Mouse (Mus musculus): Measurements from ENCODE around the gene Hist1h2bm.
"Not testable (repeated sequence)": the region's sequence is repeated elsewhere in the genome, so short reads cannot be mapped to it uniquely, and the experiment has no call there.

Gene Hist1h2bm

DNA sequence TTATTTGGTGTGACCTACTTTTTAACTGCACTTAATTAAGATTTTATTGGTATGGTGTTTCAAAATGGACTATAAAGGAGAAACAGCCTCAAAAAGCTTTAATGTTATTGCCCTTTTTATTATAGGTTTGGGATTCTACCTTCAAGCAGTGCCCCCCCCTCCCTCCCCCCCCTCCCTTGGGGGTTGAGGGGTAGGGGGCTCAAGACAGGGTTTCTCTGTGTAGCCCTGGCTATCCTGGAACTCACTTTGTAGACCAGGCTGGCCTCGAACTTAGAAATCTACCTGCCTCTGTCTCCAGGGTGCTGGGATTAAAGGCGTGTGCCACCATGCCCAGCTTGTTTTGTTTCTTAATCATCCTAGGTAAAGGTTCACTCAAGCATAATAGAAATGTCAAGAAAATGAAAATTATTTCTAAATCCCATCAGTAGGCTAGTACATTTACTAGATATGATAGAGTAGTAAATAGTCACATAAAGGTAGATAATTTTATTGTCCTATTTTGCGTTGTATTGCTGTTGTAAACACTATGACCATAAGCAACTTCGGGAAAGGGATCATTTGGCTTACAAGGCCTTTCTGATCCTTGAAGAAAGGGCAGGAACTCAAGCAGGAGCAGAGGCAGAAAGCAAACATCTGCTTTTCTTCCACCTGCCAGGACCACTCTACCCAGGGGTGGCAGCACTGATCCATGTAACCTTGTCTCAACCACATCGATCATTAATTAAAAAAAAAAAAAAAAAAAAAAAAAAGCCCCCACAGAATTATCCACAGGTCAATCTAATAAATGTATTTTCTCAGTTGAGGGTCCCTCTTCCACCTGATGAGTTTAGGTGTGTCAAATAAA is 1.4 kb downstream of the Hist1h2bm start:
- in situ Hi-C loops (cut with MboI; ENCODE audit: low sequenced_read_pairs): no loop called here

DNA sequence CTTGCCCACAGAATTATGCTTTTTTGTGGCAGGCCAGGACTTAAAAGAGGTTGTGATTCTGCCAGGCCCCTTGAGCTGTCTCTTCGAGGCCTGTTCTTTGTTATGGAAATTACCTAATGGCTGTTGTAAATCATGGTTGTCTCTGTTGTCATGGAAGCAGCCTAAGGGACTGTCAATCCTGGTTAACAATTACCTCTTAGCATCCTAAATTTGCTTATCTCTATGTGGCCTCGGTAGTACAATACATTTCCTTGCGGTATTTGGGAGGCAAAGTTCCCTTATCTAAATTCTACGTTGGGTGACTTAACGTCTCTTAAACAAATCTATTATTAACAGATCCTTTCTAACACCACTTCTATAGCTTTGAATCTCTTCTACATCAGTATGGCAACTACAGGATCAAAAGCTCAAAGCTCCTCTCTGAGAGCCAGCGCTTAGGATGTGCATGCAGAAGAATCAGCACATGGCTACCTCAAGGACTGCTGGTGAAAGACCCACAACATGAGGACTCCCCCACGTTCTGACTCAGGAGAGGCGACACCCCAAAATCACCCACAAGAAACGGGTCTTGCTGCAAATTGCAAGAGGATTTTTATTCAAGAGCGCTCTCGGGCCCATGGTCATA is 6.2 kb downstream of the Hist1h2bm start:
- in situ Hi-C loops (cut with MboI; ENCODE audit: low sequenced_read_pairs): no loop called here

DNA sequence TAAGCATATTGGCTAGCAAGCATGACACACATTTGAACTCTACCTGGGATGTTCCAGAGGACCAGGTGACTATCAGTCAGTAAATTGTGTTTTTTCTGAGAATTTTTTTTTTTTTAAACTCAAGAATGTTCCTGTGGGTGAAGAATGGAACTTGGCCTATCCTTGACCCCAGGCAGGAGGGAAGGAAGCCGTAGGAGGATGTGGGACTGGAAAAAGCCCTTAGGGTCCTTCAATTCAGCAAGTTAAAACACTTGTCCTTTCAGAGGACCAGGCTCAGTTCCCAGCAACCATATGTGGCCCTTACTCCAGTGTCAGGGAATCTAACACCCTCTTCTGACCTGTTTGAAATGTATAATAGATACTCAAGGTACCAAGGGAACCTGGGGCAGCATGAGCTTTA is 7.7 kb downstream of the Hist1h2bm start:
- in situ Hi-C loops (cut with MboI; ENCODE audit: low sequenced_read_pairs): no loop called here

DNA sequence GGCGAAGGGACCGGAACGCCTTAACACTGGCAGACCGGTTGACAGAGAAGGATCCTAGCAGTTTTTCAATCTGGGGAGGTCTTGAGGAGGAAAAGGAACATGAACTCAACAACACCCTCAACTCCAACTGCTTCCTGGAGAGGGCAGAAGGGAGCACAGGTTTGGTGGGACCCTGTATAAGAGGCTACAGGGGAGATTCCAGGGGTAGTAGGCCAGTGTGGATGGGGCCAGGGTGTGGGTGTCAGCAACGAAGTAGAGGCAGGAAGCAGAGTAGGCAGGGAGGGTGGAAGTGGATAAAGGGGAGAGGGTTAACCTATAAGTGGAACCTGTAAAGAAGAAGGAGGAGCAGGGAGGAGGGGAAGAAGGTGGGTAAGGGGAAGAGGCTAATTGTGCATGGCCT is 11.6 kb downstream of the Hist1h2bm start:
- in situ Hi-C loops (cut with MboI; ENCODE audit: low sequenced_read_pairs): no loop called here

DNA sequence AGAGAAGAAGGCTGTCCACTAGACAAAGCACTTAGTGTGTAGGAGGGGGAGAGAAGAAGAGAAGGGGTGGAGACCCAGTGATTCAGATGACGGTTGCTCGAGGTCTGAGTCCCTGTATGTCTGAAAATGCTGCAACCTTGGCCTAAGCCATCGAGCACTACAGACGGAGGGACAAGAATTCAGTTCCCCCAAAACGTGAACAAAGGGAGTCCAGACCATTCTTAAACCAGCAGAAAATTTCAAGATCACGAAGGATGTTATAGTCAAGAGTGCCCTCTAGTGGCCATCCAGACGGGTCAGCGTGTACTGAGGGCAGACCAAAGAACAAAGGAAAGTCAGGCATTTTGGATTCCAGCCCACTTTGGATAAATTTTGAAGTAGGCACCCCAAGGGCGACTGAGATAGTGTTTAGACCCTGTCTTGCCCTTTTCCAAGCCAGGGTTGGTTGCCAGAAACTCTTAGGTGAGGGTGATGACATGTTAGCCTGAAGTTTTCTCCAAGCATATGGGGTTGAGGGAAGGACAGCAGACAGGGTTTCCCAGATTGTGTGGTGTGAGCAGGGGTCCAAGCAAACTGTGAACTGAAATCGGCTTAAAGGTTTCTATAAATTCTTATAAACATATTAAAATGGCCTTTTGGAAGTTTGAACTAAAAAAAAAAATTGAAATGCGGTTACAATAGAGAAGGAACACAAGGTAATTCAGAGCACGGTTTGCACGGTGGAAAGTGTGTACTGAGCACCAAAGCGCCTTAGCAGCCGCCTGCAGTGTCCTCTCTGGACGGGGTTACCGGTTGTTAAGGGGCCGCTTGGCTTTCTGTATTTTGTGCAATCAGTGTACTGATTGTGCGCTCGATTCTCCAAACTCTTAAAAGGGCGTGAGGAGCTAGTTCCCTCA is 12.4 kb downstream of the Hist1h2bm start:
- in situ Hi-C loops (cut with MboI; ENCODE audit: low sequenced_read_pairs): no loop called here

DNA sequence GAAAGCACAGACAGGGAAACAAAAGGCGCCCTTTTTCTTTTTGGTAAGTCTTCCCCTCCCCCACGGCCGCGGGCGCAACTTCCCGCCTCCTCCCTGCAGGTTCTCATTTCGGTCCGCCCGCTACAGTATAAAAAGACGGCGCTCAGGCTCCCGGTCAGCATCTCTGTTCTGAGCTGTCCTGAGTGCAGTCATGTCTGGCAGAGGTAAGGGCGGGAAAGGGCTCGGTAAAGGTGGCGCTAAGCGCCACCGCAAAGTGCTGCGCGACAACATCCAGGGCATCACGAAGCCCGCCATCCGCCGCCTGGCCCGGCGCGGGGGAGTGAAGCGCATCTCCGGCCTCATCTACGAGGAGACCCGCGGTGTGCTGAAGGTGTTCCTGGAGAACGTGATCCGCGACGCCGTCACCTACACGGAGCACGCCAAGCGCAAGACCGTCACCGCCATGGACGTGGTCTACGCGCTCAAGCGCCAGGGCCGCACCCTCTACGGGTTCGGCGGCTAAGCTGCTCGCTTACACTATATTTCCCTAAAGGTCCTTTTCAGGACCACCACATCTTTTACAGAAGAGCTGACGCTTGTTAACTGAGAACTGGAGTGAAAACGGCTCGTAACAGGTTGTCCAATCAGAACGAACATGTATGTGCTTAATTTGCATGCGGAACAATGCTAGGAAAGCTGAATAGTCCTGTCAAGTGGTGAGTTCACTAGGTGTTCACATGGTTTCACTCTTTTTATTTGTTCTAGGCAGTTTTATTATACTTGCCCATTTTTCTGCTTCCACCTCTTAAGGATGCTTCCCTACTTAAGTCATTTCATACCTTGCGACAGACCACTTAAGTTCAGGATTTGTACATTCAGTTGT is 13.3 kb downstream of the Hist1h2bm start, which contains the start of gene Hist1h4j:
Gene Hist1h4j, plus strand, starts transcription at position 159 of the 862 bp plus-strand sequence.
- in situ Hi-C loops (cut with MboI; ENCODE audit: low sequenced_read_pairs): not testable (repeated sequence)

DNA sequence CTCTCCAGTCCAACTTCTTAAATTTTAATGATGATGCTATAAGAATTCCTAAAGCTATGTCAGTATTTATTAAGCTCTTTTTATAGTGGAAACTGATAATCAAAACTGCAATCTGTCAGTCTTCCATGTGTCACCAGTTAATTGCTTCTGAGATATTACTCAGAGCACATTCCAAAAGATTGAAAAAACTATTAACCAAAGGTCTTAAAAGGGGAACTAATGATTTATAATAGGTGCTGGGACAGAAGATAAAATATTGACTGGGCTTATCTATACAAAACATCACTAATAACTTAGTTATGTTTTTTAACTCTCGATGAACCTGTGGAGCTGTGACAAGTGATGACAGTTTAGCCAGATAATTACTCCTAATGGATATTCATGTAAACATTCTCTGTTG is 23.2 kb downstream of the Hist1h2bm start:
- in situ Hi-C loops (cut with MboI; ENCODE audit: low sequenced_read_pairs): no loop called here

DNA sequence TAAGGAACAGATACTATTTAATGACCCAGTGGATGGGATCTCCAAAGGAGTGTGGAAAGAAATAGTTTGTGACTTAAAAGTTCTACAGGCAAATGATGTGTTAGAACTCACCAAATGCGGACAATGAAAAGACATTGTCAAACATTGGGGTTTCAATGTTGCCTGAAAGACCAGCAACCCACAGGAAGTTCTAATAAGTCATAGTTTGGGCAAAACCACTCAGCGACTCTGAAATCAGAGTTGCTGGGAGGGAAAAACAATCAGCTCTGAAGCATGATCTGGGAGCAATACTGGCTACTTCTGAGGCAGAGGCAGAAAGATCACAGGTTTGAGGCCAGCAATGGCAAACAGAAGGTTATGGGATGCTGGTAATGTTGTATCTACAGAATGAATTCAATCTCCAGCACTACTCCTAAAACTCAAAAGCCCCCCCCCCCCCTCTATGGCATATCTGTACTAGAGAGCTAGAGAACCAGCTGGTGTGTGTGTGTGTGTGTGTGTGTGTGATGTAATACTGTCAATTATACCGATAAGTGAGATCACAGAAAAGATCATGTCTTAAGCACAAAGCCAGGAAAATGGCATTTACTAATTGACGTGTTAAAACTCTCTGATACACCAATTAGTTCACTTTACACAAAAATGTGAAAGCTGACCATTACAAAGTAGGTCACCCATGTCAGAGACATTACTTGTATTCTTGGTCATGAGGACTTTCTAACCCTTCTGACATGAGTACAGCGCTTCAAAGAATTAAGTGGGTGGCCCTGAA is 27.7 kb downstream of the Hist1h2bm start:
- in situ Hi-C loops (cut with MboI; ENCODE audit: low sequenced_read_pairs): no loop called here

DNA sequence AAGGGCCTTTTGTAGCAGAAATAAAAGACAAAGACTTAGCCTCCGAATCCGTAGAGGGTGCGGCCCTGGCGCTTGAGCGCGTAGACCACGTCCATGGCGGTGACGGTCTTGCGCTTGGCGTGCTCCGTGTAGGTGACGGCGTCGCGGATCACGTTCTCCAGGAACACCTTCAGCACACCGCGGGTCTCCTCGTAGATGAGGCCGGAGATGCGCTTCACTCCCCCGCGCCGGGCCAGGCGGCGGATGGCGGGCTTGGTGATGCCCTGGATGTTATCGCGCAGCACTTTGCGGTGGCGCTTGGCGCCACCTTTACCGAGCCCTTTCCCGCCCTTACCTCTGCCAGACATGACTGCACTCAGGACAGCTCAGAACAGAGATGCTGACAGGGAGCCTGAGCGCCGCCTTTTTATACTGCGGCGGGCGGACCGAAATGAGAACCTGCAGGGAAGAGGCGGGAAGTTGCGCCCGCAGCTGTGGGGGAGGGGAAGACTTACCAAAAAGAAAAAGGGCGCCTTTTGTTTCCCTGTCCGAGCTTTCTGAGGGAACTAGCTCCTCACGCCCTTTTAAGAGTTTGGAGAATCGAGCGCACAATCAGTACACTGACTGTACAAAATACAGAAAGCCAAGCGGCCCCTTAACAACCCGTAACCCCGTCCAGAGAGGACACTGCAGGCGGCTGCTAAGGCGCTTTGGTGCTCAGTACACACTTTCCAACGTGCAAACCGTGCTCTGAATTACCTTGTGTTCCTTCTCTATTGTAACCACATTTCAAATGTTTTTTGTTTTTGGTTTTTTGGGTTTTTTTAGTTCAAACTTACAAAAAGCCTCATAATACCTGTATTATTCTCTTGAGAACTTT is 28.5 kb downstream of the Hist1h2bm start, which contains the start of gene Hist1h4k:
Gene Hist1h4k, minus strand, starts transcription at position 347 of the 859 bp plus-strand sequence.
- in situ Hi-C loops (cut with MboI; ENCODE audit: low sequenced_read_pairs): not testable (repeated sequence)

DNA sequence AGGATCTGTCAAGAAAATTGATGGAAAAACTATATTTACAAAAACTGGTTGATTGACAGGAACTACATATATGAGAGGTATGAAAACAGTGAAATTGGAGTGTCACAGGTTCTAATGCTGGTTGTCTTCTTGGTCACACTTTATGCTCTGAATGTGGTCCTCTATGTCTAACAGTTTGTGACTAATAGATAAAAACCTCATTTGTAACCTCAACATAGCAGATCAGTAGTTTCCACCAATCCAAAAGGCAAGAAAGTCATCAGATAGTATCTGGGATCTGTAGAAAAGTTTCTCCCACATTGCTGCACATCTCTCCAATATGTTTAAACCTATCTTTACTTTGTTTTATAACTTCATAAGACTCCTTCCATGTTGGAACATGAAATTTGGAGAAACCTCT is 29.6 kb downstream of the Hist1h2bm start:
- in situ Hi-C loops (cut with MboI; ENCODE audit: low sequenced_read_pairs): no loop called here

DNA sequence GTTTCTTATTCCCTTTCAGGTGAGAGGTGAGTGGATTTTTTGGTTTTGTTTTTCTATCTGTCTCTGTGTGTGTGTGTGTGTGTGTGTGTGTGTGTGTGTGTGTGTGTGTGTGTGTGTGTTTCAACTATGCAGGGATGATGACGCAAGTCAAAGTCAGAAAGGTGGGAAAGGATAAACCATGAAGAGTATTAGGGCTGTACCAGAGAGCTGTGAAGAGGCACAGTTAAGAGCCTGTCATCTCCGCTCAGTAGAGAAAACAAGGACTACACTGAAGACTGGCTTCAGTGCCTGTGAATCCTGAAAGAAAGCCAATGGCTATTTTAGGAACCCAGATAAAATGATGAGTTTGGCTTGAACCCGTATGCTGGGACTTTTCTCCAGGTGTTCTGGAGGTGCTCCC is 30.0 kb downstream of the Hist1h2bm start:
- in situ Hi-C loops (cut with MboI; ENCODE audit: low sequenced_read_pairs): no loop called here

DNA sequence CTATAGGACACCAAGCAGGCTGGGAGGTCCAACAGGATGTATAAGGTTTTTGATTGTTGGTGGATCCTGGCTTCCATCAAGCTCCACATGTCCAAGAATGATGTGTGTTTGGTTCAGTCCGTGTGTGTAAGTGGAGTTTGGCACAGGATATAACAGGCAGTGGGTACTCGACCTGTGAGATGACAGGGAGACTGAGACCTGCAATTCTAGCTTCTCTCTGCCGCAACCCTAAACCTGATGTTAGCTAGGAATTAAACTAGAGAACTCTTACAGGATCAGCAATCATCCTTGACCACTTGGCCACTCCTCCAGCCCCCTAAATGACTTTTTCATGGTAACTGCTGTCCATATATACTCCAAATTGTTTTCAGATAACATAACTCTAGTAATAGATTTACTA is 30.5 kb downstream of the Hist1h2bm start:
- in situ Hi-C loops (cut with MboI; ENCODE audit: low sequenced_read_pairs): no loop called here

DNA sequence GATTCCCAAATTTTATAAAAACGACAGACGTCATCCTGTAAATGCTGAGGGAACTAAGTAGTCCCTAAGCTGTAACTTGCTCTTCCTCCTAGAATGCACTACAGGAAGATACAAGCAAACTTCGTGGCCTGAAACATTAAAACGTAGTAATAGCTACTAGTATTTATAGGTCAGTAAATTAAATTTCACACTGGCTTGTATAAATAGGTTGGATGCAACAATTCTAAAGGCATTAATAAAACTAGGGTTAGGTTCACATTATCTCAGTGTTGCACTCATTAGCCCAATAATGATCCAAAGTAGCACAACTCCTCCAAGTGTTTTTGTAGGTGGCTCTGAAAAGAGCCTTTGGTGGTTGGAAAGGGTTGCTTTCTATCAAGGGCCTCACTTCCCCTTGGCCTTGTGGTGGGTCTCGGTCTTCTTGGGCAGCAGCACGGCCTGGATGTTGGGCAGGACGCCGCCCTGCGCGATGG is 31.2 kb downstream of the Hist1h2bm start:
- in situ Hi-C loops (cut with MboI; ENCODE audit: low sequenced_read_pairs): no loop called here

DNA sequence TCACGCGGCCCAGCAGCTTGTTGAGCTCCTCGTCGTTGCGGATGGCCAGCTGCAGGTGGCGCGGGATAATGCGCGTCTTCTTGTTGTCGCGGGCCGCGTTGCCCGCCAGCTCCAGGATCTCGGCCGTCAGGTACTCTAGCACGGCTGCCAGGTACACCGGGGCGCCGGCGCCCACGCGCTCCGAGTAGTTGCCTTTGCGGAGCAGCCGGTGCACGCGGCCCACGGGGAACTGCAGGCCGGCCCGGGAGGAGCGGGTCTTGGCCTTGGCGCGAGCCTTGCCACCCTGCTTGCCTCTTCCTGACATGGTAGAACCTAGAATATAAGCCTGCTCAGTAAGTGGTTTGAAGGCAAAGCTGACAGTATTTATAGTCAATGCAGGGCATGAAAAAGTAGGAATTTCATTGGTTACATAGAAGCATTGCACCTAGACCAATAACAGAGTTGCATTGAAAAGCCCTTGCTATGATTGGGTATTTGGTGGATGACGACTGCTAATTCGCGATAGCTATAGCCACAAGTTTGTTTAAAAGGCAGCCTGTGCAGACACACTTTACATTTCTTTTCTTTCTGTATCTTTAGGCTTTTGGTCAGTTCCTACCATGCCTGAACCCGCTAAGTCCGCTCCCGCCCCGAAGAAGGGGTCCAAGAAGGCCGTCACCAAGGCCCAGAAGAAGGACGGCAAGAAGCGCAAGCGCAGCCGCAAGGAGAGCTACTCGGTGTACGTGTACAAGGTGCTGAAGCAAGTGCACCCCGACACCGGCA is 31.9 kb downstream of the Hist1h2bm start, which contains the start of the genes Hist1h2ak and Hist1h2bn:
Gene Hist1h2ak, minus strand, starts transcription at position 304 of the 762 bp plus-strand sequence.
Gene Hist1h2bn, plus strand, starts transcription at position 600 of the 762 bp plus-strand sequence.
- in situ Hi-C loops (cut with MboI; ENCODE audit: low sequenced_read_pairs): not testable (repeated sequence)

DNA sequence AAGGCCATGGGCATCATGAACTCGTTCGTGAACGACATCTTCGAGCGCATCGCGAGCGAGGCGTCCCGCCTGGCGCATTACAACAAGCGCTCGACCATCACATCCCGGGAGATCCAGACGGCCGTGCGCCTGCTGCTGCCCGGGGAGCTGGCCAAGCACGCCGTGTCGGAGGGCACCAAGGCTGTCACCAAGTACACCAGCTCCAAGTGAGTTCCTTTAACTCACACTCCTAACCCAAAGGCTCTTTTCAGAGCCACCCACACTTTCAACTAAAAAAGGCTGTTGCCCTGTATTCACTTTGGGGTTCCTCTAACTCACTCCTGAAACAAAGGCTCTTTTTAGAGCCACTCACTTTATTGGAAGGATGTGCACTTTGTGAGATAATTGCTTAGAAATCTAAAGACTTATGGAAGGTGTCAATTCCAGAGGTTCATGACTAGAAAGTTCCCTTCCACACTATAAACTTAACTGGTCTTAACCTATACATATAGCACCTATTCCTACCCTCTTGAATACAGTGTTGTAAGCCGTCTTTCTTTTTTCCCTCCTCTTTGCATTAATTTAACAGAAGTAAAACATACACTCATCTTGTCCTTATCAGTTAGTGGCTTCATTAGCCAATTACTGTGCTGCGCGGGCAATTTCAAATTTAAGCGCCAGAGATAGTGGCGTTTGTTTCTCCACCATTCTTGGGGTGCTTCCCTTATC is 32.6 kb downstream of the Hist1h2bm start:
- in situ Hi-C loops (cut with MboI; ENCODE audit: low sequenced_read_pairs): not testable (repeated sequence)

DNA sequence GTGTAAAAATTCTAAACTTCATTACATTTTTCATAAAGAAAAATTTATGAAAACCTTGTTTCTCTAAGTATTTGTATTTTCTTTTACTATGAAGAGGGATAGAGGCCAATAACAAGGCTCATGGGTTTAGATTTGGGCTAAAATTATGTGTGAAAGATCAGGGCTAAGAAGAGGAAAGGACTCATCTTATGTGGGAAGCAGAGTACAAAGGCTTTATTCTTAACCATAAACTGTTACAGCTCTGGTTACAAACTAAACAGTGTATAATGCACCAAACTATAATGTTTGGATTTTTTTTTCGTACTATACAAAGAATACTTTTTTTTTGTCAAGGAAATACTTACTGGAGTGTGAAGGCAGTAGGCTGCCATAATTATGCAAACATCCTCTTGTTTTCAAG is 33.9 kb downstream of the Hist1h2bm start:
- in situ Hi-C loops (cut with MboI; ENCODE audit: low sequenced_read_pairs): no loop called here

All from CH12F3 (cell line).